Mouse (Mus musculus): ENCODE measurements at regions not wholly inside any gene's neighbourhood (a gene's known extent, or its start where the extent isn't known, plus 50 kb on each side); places are given as distances from the start of the nearest gene placed in this dataset.

DNA sequence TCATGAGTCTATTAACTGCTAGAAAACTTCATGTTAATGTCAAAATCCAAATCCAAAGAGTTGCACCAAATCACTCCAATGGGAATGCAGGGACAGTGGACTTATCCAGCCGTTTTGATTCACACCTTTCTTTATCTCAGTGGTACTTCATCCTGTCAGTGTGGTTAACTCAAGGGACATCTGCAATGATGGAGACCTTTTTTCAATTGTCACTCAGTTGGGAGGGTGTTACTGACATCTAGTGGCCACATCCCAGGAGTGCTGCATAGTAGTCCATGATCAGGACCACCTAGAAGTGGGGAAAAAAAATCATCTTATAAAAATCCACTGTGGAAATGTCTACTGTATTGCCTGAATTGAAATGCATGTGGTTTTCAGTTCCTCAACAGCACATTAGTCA lies 372.1 kb downstream of the Nsun3 start:
- Histone ChIP-seq H3K27me3 (replicated peaks) (no peaks in the 10 kb centered on the region), H3K27ac (ENCODE audit: insufficient read depth, low read depth) (no peak overlapping the region), H3K9me3 (replicated peaks; ENCODE audit: low read length) (no peaks in the 10 kb centered on the region), H3K9ac (ENCODE audit: insufficient read depth, low read depth) (no peak overlapping the region), H3K4me1 (ENCODE audit: control insufficient read depth in 1 of 2, insufficient read depth in 2 of 2) (no peaks in the 10 kb centered on the region), H3K36me3 (replicated peaks in 1 of 2; ENCODE audit: control insufficient read depth in 1 of 2, insufficient read depth in 1 of 2, low read length in 1 of 2) (no peaks in the 10 kb centered on the region), H3K79me2 (replicated peaks; ENCODE audit: control insufficient read depth, extremely low read depth, insufficient read depth, poor library complexity, severe bottlenecking) (no peaks in the 10 kb centered on the region), H3K4me2 (ENCODE audit: insufficient read depth, low read depth, poor library complexity, severe bottlenecking) (no peak overlapping the region), H3K4me3 (replicated peaks in 1 of 3; ENCODE audit: low read depth in 2 of 3, low read length in 2 of 3, poor library complexity in 1 of 3) (no peak overlapping the region)
- dilution Hi-C loops (cut with MboI; ENCODE audit: extremely low pct_ligation_motif_present, extremely low pct_unique_long_range_greater_than_20kb, low sequenced_read_pairs) (no loop called here), in situ Hi-C loops (cut with MboI; ENCODE audit: low pct_ligation_motif_present, low pct_unique_long_range_greater_than_20kb, low sequenced_read_pairs) (no loop called here)
- TF ChIP-seq SMC3 (IDR thresholded peaks at IDR 0.05; ENCODE audit: low read depth, low read length) (peak; percentile 39; the same call in 1 of the 2 replicates), POLR2AphosphoS2 (IDR thresholded peaks at IDR 0.05; ENCODE audit: low read depth, low read length) (no peak), ZNF384 (IDR thresholded peaks at IDR 0.05; ENCODE audit: low read depth, low read length) (peak; percentile 44; the same call in 1 of the 2 replicates), GABPA (IDR thresholded peaks at IDR 0.05; ENCODE audit: insufficient replicate concordance, low read depth, low read length) (no peak), HCFC1 (IDR thresholded peaks at IDR 0.05; ENCODE audit: low read depth, low read length) (no peak), TCF12 (IDR thresholded peaks at IDR 0.05; ENCODE audit: low read depth, low read length) (no peak), CTCF (conservative IDR thresholded peaks at IDR 0.05 in 1 of 2, IDR thresholded peaks at IDR 0.05 in 1 of 2; ENCODE audit: low read depth in 2 of 2, low read length in 2 of 2) (peak; percentile 54 to 63), RAD21 (IDR thresholded peaks at IDR 0.05; ENCODE audit: low read depth, low read length) (peak; percentile 65), MEF2A (IDR thresholded peaks at IDR 0.05; ENCODE audit: borderline replicate concordance, low read depth, low read length) (no peak)
- DNase-seq (ENCODE audit: extremely low read depth), result peak; percentile 48

DNA sequence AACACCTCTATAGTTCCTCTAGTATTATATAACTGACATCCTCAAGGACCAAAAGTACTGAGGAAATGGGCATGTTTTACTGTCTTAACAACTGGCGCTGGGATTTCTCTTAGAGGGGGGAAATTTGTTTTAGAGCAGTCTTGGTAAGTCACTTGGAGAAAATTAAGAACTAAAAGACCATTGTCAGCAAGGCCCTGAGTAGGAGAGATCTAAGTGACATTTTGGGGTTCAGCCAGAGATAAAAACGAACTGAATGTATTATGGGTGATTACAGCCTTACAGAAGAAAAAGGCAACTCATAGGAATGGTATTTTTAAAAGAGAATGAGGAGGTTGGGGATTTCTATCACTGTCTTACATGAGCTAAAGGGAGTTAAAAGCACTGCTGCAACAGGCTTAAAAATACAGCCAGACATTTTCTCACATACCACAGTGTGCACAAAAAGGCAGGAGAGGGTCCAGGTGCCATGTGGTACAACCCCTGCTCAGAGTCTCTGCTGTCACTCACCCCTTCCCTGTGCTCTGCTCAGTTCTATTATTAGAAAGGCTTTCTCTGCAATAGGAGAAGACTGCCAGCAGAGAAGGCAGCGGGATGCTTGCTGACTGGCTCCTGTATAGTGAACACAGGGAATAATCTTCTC lies 379.0 kb downstream of the Nsun3 start:
- in situ Hi-C loops (cut with MboI; ENCODE audit: low pct_ligation_motif_present, low pct_unique_long_range_greater_than_20kb, low sequenced_read_pairs) (no loop called here), dilution Hi-C loops (cut with MboI; ENCODE audit: extremely low pct_ligation_motif_present, extremely low pct_unique_long_range_greater_than_20kb, low sequenced_read_pairs) (no loop called here)
- H3K9me3 ChIP-seq (replicated peaks; ENCODE audit: low read length), result no peaks in the 10 kb centered on the region
- no peak overlapping the region for H3K27ac ChIP-seq (ENCODE audit: insufficient read depth, low read depth)
- DNase-seq (ENCODE audit: extremely low read depth), result no peak
- H3K9ac ChIP-seq (ENCODE audit: insufficient read depth, low read depth), result no peak overlapping the region
- H3K4me1 ChIP-seq (ENCODE audit: control insufficient read depth in 1 of 2, insufficient read depth in 2 of 2), result no peaks in the 10 kb centered on the region
- H3K4me2 ChIP-seq (ENCODE audit: insufficient read depth, low read depth, poor library complexity, severe bottlenecking), result no peak overlapping the region
- H3K79me2 ChIP-seq (replicated peaks; ENCODE audit: control insufficient read depth, extremely low read depth, insufficient read depth, poor library complexity, severe bottlenecking), result no peaks in the 10 kb centered on the region
- no peaks in the 10 kb centered on the region for H3K27me3 ChIP-seq (replicated peaks)
- TF ChIP-seq TCF12 (IDR thresholded peaks at IDR 0.05; ENCODE audit: low read depth, low read length) (no peak), GABPA (IDR thresholded peaks at IDR 0.05; ENCODE audit: insufficient replicate concordance, low read depth, low read length) (no peak), KAT2A (IDR thresholded peaks at IDR 0.05; ENCODE audit: insufficient replicate concordance, low read length) (no peak), JUND (conservative IDR thresholded peaks at IDR 0.05; ENCODE audit: low read depth, low read length) (no peak), RCOR1 (conservative IDR thresholded peaks at IDR 0.05; ENCODE audit: low read depth, low read length) (no peak), ETS1 (conservative IDR thresholded peaks at IDR 0.05; ENCODE audit: low read depth, low read length) (no peak), MAZ (IDR thresholded peaks at IDR 0.05; ENCODE audit: low read depth, low read length) (no peak), MAFK (IDR thresholded peaks at IDR 0.05; ENCODE audit: insufficient replicate concordance, low read length) (no peak), E2F4 (IDR thresholded peaks at IDR 0.05; ENCODE audit: insufficient replicate concordance, low read depth, low read length) (no peak), MAX (IDR thresholded peaks at IDR 0.05; ENCODE audit: low read length) (no peak), CHD2 (IDR thresholded peaks at IDR 0.05; ENCODE audit: low read length) (no peak), UBTF (IDR thresholded peaks at IDR 0.05; ENCODE audit: low read depth, low read length) (no peak), NELFE (IDR thresholded peaks at IDR 0.05; ENCODE audit: low read depth, low read length) (no peak)
- H3K4me3 ChIP-seq (replicated peaks in 1 of 3; ENCODE audit: low read depth in 2 of 3, low read length in 2 of 3, poor library complexity in 1 of 3), result no peak overlapping the region
- no peaks in the 10 kb centered on the region for H3K36me3 ChIP-seq (replicated peaks in 1 of 2; ENCODE audit: control insufficient read depth in 1 of 2, insufficient read depth in 1 of 2, low read length in 1 of 2)
